Mouse (Mus musculus) ES-Bruce4 (cell line): ENCODE measurements at regions not wholly inside any gene's neighbourhood (a gene's known extent, or its start where the extent isn't known, plus 50 kb on each side); places are given as distances from the start of the nearest gene placed in this dataset.

Experiments used
- CTCF ChIP-seq: IDR thresholded peaks from one replicate; pipeline ENCODE4 v1.8.1; 2011; ENCODE audit warnings: low read depth, low read length
- EP300 ChIP-seq: IDR thresholded peaks from 2 replicates; pipeline ENCODE4 v1.6.1; 2011; ENCODE audit warnings: low read depth, low read length; ENCODE audit not compliant: insufficient read depth
- POLR2A ChIP-seq: IDR thresholded peaks from one replicate; pipeline ENCODE4 v1.8.1; 2011; ENCODE audit warnings: low read length; ENCODE audit not compliant: insufficient read depth

DNA sequence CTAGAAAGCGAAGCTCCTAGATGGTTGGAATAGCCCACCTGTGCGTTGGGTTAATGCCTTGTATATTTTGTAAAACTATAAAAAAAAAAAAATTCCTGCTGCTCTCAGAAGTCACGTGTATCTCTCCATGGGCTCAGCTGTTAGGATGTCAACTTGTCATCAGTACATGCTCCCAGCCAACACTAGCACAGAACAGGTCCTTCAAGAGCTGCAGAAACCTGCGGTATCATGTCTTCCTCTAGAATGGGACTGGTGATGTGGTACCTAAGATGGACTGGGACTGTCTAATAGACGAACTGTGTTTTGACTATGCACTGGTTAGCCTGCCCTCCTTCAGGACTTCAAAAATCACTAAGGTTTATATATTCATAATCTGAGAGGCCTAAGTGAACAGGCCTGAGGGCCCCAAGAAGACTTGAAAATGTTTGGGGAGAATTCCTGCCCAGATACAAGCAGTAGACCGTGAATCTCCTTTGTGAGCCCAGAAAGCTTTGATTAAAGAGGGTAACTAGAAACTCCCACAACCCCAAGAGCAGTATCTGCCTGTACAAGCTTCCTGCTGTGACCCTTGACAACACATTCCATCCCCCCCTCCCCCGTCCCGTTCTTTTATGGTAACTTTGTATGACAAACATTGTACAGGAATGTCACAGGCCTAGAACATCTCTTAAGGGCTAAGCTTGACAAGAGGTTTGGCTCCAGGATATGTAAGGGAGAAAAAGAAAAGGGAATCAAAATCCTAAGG lies 152.1 kb downstream of the Sox4 start:
- TF ChIP-seq CTCF, result no peak
- no peak for TF ChIP-seq POLR2A
- no peak for TF ChIP-seq EP300
